Mouse (Mus musculus): ENCODE results near the gene Tef.
A peak's percentile ranks its signal among the peaks of the same experiment; 100 is the strongest.

- no peak for TF ChIP-seq CTCF (IDR thresholded peaks at IDR 0.05)
- peak; percentile 16; the same call in 1 of the 2 replicates for TF ChIP-seq POLR2A (IDR thresholded peaks at IDR 0.05; ENCODE audit: insufficient read depth, low read depth, low read length)
- TF ChIP-seq EP300 (IDR thresholded peaks at IDR 0.05; ENCODE audit: insufficient read depth, low read depth, low read length) = peak; percentile 91
Observed at GRCm38 (mm10) chr15:81838554-81839235, 36.5 kb downstream of the Tef start.
